Mouse (Mus musculus) ovary, adult 18-20 months (tissue): ENCODE measurements around the gene Ube2e2.
A peak's percentile ranks its signal among the peaks of the same experiment; 100 is the strongest.

Experiments used
- DNase-seq: peaks from one replicate; pipeline ENCODE4 v3.0.0; 2022; ENCODE audit warnings: low spot score, mixed read lengths

The Ube2e2 gene

DNA sequence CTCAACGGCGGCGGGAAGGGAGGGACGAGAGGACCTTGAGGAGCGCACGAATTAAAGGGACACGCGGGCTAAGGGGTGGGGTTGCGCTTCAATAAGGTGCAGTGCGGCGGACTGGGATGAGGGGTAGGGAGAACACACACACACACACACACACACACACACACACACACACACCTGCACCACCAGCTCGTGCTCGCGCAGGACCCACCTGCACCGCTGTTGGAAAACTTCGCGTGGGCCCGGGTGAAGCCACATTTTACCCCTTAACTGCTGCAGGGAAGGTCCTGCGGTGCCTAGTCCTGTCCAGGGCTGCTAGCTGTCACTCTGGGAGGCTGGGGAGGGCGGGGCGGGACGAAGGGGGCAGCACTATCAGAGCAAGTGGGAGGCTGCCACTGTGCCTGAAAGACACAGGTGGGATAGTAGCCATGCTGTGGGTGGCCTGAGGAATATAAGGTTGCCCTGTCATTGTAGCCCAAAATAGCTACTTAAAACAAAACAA lies at the start of gene Ube2e2:
Ube2e2 (minus strand) TSS at position 321 of the 499 bp plus-strand sequence.
- DNase-seq, result no peak

DNA sequence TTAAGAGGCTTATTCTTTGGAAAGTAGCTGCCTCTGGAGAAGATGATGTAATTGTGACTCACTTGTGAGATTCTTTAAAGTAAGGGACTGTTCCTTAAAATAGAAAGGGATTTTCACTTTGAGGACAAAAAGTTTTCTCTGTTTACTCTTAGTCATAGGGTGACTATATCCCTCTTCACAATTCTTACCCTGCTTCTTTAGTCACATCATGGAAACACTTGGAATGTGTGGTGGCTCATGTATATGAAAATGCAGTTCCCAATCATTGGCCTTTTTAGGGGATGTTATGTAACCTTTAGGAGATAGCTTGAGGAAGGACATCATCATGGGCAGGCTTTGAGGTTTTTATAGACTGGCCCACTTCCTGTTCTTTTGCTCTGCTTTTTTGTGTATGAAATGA lies 46.0 kb upstream of the Ube2e2 start:
- DNase-seq, result no peak

DNA sequence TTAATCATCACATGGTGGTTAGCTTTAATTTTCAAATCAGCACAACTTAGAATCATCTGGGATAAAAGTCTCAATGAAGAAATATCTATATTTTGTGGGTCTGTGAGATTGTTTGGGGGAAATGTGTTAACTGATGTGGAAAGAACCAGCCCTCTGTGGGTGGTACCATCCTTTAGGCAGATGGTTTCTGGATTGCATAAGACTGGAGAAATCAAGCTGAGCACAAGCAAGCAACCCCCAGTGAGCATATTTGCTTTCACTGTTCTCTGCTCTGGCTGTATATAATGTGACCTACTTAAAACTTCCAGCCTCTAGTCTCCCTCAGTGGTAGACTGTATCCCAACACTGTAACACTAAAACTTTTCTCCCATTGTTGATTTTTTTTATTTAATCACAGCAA lies 9.5 kb upstream of the Ube2e2 start:
- no peak for DNase-seq

DNA sequence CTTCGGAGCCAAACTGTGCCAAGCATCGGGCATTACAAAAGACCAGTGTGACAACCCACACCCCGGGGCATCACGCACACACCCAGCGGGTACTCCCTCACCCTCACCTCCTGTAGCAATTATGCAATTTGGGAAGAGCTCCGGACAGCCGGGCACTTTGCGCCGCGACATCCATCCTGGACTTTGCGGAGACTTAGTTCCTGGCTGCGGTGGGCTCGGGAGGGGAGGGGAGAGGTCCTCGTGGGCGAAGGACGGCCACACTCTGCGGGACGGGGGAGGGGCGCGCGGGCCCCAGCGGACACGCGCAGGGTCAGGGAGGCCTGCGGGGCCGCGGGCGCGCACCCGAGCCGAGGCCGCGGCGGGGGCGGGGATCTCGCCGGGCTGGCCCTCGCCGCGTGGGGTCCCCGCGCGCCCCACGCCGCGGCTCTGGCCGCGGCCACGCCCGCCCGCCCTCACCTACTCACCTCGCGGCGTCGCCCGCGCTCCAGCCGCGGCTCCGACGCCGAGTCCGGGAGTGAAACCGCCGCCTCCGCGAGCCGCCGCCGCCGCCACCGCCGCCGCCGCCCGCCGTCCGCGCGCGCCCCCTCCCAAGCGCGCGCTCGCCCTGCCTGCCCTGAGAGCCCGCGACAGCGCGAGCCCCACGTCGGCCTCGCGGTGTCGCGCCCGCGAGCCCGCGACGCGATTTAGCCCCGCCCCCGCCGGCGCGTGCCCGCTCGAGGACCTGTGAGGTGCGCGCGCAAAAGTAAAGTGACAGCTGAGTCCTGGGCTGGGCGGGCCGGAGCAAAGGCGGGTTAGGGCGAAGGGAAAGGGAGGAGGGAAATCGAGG lies 733 bp downstream of the Ube2e2 start:
- DNase-seq, result peak; percentile 73

DNA sequence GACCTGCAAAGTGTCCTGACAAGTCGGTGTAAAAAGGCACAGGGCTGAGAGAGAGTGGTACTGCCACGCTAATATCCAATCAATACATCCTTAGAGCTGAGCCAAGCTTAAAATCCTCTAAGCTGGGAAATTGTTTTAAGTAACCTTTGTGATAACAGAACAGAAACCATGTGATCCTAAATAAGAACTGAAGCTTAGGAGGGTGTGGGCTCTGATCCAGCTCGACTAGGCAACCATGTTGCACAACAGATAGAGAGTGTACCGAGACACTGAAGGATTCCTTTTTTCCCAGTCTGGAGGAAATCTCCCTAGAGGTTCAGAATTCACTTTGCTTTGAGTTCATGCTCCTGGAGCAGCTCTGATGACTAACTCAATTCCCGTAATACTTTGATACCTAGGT lies 4.5 kb downstream of the Ube2e2 start:
- no peak for DNase-seq

DNA sequence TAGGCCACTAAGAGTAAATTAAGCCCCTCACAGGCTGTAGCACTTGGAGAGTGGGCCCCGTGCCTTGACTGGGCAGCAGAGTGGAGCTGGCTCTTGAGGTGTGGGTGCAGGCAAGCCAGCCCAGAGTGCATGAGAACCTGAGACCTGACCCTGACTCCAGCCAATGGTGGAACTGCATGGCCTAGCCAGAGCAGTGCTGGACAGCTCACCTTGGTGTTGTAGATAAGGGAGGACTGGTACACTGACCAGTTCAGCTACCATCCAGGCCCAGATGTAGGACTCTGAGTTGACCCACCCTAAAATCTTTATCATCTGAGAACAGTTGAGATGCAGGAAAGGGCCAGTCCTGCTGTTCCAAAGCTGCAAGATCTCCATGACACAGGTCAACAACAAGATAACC lies 11.6 kb downstream of the Ube2e2 start:
- no peak for DNase-seq

DNA sequence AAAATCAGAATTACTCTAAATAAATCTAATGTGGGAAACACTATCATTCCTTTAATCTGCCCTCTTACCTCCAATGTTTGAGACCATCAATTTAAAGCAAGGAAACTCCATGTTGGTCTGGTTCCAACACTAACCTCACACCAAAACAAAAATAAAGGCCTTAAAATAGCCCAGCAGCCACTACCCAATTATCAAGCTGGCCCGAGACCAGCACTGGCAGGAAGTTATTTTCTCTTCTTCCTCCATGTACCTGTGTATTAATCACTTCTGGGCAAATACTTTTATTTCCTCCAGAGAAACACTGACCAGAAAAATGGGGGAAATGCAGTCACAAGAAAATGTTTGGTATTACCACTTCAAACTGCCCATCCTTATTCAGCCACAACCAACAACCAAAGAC lies 23.4 kb downstream of the Ube2e2 start:
- no peak for DNase-seq

DNA sequence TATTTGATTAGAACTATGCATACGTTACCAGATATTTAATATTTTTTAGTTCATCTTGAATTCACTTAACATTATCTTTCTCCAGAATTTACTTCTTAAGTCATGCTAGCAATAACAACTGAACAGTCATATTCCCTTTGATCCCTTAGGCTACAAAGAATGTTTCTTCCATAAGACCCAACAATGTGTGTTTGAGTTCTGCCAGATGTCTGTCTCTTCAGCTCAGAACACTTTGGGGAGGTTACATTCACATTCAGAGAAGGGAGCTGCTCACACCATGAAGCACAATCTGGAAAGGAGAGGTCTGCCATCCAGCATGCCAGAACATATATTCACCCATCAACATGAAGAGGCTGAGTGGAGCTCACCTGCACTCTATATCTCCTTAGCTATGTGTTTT lies 65.4 kb downstream of the Ube2e2 start:
- DNase-seq, result no peak

DNA sequence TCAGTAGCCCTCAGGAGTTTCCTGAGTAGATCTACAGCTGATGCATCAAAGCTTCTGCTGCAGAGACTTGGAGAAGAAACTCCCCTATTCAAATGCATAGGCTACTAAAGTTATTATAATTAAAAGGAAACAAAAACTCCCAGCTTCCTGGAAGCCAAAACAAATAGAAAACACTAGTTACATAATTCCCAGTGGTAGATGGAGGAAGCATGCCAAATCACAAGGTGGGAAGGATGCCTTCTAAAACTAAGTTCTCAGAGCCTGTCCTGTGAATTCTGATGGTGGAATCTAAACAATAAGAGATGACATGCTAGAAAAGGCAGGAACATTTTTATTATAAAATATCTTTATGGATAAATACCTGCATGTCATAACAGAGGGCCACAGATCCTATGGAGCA lies 67.3 kb downstream of the Ube2e2 start:
- DNase-seq, result no peak

DNA sequence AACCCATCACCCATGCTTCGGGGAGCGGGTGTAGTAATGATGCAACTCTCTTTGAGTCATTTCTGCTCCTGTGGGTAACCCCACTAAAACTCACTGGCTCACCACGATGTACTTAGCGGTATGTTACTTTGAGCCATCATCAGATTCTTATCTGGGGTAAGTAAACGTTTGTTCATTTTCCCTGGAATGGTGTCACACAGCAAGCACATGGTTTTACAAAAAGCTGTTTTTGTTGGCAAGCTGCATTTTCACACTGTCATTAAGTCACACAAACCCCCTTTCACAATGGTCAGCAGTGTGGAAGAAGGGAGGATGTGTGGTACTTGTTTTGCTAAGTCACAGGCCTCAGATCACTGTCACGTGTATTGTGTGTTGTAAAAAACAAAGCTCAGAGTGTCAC lies 73.4 kb downstream of the Ube2e2 start:
- DNase-seq, result no peak

DNA sequence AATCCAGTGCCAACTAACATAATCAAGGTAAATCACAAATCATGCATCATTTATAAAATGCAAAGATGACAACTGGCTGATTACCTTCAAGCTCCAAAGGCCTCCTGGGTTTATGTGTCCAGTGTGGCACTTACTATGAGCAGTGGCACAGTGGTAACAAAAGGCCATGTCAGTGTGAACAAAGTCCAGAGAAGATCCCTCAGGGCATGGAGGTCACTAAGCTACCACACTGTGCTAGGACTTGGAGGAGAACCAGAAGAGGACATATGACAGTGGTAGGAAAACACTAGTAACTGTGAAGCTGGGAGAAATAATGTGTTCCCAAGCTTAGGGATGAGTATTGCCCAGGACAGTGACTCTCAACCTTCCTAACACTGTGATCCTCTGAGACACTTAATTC lies 97.2 kb downstream of the Ube2e2 start:
- DNase-seq, result no peak

DNA sequence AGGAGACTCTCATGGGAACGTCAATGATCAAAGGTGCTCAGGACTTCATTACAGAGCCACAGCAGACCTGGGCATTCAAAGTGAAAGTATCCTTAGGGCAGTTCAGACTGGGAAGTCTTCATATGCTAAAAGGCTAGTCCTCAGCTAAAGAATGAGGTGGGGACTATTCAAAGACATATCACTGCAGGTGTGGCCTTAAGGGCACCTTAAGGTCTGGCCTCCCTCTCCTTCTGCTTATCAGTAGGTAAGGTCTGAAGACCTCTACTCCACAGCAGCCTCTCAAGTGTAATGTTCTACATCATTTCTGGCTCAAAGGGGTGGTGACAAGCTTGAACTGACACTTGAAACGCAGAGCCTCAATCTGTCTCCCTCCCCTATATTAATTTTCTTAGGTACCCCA lies 98.3 kb downstream of the Ube2e2 start:
- DNase-seq, result no peak

DNA sequence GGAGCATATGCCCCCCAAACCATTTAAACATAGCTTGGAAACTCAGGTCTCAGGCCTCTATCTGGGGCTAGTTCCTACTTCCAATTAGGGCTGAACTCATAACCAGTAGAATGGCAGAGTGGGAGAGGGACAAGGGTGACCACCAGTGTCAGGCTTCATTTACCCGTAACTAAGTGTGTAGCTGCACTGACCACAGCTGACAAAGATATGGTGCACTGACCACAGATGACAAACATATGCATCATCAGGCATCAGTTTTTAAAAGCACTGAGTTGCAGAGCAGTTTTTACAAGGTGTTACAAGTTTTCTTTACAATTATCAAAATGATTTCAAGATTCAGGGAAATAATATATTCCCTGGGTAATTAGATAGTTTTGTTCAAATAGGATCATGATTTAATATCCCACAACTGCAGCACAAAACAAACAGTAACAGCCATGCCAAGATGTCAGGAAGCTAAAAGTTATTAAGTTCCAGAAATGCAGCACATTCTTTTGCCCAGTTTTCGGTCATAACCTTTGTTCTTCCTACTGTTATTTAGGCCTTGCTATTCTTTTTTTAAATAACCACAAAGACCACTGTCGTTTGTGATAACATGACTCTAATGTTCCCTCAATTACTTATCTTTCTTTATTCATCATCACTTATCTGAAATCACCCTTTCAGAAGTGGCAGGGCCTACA lies 114.9 kb downstream of the Ube2e2 start:
- DNase-seq, result no peak

DNA sequence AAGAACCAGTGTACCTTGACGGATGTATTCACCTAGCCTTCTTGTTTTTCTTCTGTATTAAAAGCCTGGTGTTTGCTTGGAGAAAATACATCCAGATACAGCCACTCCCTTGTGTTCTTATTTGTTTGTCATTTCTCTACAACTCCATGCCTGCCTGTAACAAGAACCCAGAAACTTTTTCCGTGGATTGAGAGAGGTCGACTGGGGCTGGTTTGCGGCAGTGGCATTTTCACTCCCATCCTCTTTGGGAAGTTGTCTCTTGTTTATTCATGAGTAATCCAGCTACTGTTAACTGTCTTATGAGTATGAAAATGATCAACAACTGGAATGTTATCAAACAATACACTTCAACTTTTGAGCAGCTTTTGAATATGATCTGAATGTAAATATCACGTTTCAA lies 115.8 kb downstream of the Ube2e2 start:
- DNase-seq, result no peak

DNA sequence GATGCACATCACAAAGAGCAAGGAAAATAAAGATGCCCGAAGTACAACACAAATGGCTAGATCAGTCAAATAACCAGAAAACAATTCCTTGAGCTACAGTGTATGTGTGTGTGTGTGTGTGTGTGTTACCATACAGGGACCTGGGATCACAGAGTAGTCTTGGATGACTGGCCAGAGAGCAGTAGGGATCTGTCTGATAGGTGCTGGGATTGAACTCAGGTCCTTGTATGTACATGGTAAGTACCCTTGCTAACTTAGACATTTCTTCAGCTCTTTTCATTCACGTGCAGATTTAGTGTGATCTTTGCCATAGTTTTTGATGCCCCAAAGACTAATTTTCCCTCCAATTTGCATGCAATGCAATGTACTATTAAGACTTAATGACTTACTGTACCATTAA lies 117.9 kb downstream of the Ube2e2 start:
- no peak for DNase-seq

DNA sequence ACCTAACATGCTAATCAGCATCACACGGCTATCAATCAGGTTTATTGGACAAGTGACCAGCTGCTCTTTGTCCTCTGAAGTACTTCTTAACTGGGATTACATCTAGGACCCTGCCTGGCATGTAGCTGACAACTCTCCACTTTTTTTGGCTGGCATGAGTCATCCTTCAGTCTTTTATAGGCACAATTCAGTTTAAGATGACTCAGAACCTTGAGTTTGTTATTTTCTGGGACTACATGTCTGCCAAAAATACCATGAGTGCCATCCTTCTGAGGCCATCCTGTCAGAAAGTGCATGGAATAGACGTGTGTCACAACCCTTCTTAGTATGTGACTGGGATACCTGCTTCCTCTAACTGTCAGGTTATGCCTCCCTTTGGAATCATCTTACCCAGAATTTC lies 120.3 kb downstream of the Ube2e2 start:
- no peak for DNase-seq

DNA sequence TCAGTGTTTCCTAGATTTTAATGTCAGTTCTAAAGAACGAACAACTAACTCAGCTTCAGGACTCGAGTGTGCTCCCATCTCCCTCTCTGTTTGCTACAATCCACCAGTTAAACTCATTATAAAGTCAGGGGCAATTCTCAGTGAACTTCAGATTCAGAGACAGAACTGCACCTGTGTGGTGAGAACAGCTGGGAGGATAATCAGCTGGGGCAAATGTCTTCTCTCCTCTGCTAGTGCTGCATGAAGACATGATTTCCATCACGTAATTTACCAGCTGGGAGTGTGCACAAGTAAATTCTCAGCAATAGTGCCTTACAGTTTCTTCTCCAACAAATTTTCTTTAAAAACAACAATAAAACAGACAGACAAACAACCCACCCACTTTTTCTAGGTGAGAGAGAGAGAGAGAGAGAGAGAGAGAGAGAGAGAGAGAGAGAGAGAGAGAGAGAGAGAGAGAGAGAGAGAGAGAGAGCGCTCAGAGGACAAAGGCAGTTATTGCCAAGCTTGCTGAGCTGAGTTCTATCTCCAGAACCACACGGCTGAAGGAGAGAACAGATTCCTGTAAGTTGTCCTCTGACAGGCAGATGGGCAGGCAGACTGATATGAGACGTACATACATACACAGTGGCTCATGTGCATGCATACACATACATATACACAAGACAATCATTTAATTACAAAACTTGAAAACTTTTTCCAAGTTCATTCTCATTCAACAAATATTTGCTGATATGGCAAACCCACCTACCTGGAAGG lies 134.3 kb downstream of the Ube2e2 start:
- DNase-seq, result no peak

DNA sequence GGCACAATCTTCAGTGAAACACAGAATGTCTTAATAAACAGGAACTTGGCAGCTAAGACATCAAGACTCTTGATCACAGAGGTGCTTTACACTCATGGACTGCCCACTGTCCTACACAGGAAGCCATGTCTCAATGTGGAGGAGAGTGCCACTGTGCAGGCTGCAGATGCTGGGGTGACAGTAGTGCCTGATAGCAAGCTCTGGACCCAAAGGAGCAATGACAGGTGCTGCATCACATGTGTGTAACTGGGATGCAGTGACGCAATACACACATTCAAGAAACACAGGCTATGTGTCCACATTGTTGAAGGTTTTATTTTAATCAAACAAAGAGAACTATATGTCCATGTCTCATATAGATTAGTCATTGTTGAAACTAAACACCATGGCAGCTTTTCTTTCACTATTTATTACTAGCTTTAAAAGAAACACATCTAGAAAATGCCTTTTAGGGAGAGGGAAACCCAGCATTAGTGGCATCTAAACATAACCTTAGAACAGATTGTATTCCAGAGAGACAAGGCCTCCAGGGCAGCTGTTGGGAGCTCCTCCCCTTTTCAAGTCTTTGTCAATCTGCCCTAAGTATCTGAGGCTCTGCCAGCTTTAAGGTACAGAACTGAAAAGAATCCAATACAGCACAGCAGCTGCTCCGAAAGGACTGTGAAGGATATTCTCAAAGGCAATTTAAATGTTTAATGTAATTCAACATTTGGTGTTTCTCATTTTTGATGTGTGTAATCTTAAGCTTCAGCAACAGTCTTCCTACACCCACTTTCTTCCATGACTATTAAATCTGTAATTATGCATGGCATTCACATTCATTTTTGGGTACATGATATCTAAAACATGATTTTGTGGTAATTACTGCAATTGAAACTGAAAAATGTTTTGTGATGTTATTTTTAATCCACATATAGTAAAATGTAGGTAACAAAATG lies 135.2 kb downstream of the Ube2e2 start:
- DNase-seq, result no peak

DNA sequence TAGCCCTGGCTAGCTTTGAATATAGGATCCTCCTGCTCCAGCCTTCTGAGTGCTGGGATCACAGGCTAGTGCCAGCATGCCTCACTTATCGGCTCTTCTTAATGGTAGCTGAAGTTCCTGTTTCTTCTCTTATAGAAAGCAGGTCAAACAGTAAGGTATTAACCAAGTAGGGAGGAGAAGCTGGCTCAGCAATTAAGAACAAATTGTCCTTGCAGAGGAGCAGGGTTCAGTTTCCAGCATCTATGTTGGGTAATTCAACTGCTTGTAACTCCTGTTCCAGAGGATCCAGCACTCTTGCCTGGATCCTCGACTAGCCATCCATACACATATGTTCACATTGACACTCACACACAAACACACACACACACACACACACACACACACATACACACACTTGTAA lies 136.1 kb downstream of the Ube2e2 start:
- DNase-seq, result no peak

DNA sequence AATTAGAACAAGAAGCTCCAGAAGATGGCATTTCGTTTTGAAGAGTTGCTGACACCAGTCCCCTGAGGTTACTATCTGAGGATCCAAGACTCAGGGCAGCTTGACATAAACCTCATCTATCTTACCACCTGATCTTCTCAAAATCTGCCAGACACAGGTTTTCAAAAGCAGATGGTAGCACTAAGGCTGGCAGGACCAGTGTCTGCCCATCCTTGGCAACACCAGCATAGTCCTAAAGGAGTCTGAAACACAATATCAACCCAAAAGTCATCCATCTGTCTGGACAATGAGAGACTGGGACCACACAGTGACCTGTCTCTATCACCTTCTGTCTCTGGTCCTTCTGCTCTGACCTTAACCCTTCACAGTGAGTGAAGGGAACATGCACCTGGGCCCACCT lies 138.7 kb downstream of the Ube2e2 start:
- no peak for DNase-seq

DNA sequence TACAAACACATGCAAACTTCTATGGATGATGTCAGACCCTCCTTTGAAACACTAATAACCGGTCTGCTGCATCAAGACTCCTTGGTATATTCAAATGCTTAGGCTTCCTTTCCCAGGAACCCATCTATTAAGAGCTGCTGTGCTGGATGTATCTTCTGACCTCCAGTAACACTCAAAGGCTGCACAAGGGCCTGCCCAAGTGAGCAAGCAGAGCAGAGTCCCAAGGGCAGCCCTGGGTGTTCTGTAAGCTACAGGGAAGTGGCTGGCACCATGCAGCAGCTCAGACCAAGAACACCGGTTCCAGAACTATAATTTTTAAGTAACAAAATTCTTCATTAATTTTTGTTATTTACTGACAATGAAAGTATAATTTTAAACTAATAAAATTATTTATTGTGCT lies 139.5 kb downstream of the Ube2e2 start:
- no peak for DNase-seq

DNA sequence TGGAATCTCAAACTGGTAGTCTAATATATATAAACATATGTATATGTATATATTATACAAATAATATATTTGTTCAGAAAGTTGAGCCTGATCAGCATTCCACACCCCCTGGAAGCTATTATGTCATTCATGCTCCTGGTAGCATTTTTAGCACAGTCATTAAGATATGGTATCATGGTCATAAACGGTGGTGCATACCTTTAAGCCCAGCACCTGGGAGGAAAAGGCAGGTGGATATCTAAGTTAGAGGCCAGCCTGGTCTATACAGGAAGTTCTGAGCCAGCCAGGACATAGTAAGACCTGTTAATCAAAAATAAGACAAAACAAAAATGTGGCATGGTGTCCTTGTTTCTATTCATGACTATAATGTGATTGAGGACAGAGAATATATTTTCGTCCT lies 140.1 kb downstream of the Ube2e2 start:
- no peak for DNase-seq
